Mouse (Mus musculus): ENCODE data around the gene Ammecr1.

Ammecr1 gene

DNA sequence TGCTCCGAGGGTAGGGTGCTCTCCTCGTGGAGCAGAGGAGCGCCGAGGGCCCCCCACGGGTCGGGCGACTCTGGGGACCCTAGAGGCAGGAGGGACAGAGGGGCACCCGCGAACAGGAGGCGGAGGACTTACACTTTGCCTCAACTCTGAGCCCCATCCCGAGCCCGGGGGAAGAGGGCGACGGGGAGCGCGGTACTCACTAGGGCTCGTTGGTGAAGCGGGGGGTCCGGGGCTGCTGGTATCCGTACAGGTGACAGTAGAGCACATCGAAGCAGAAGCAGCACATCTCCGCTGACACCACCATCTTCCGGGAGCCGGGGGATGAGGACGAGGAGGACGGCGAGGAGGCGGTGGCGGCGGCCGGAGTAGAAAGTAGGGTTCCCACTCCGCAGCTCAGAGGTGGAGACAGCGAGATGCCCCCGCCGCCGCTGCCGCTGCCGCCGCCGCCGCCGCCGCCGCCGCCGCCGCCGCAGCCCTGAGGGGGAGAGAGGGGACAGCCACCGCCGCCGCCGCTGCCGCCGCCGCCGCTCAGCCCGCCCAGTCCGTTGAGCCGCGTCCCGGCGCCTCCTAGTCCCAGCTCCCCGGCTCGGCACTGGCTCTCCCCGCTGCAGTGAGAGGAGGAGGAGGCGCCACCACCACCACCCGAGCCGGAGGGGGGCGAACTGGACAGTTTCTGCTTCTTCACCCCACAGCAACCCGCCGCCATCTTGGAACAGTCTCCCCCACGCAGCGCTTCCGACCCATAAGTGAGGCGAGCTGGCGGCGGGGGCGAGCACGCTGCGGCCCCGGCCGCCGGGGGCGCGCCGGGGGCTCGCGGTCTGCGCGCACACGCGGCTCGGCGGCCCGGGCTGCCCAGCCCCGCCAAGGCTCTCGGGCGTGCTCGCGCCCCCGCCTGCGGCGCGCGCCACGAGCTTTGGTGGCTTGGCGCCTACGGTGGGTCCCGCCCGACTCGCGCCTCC is at the start of gene Ammecr1:
Gene Ammecr1 (minus strand): TSS at position 721 of the 959 bp plus-strand sequence.
- in situ Hi-C loops (cut with MboI; ENCODE audit: unreplicated experiment in 2 of 2) = loop anchor here (5.0 to 10.0 kb wide), 2 partner anchors 141 to 144 kb away; no protein-coding TSS in a partner anchor

DNA sequence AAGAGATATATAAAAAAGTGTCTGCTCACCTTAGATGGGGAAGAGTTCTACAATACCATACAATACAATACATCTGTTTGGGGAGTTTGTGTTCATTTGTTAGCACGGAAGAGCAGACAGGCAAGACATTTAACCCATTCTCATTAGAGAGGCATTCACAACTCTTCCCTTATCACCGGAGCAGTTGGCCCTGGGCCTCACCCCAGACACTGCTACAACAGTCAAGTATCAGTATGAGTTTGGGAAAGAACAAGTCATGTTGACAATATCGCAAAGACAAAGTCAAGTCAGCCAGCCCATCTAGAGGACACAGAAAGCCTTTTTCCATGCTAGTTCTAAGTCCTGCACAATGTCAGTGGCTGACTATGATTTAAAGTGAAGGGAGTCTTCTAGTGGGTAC is 47.6 kb upstream of the Ammecr1 start:
- in situ Hi-C loops (cut with MboI; ENCODE audit: unreplicated experiment in 2 of 2) = no loop called here

DNA sequence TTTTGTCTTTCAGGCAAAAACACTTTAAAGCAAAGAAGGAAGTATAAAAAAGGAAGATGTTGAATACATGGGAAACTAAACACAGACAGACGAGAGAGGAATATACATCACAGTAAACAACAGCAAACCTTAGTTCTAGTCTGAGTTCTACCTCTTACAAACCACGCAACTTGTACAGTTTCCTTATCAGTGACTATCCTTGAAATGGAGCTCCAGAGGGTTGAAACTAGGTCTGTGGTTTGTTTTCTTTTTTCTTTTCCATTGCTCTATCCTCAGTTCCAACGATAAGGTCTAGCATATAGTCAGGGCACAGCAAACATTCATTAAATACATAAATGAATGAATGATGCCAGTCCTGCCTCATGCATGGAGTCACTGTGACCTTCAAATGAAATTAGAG is 45.8 kb upstream of the Ammecr1 start:
- in situ Hi-C loops (cut with MboI; ENCODE audit: unreplicated experiment in 2 of 2) = no loop called here

DNA sequence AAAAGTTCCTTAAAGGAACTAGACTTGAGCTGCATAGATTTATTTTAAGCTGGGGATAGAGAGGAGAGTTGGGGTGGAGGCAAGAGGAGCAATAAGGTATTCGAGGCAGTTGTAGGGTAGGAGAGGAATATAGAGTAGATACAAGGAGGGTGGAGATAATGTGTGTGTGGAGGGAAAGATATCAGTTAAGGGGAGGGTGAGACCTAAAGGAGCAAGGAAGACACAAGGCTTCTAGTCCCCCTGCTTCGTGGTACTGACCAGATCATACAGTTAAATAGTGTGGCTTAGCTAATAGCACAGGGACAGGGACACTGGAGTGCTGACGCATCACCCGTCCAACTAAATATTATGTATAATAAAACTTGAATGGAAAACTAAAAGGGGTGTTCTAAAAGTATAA is 45.3 kb upstream of the Ammecr1 start:
- in situ Hi-C loops (cut with MboI; ENCODE audit: unreplicated experiment in 2 of 2) = no loop called here

DNA sequence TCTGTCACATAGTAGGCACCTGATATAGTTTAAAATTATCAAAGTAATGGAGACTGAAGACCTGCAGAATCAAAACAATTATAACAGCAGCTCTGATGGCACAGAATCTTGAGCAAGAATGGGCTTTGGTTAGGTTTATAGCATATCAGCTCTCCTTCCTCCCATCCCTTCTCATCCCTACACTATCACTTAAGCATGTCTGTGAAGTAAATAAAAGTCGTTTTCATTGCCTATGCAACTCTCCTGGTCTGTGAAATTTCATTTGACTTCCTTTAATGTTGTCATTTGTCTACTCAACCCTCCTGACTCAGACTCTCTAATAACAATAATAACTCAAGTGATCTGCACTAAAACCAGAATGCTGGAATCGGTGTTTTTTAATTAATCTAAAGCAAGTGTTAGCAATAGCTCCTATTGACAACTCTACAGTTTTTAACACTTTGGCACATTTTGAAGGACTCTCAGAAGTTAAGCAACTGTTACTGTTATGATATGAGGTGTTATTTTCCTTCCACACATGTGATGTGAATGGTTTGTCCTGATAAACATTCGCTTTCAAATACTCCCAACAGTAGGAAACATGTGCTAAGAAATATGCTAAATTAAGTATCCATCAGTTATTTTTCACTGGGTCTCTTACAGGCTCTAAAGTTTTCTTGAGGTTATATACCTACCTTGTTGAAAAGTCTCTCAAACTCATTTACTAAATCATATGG is 37.8 kb upstream of the Ammecr1 start:
- in situ Hi-C loops (cut with MboI; ENCODE audit: unreplicated experiment in 2 of 2) = no loop called here

DNA sequence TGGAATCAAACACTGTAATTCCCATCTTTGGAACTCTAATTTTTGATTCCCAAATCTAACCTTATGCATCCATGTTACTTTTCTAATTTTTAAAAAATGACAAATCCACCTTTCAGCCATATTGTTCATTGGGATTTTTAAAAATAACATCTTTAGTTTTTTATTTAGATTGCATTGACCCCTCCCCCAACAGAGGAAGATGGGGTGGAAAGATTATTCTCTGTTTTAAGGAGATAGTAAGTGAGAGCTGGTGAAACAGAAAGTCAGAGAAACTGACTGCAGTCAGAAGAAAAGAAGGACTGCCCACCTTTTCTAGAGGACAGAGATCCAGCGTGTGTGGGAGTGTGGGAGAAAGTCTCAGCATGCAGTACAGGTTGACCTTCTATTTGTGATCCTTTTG is 30.7 kb upstream of the Ammecr1 start:
- in situ Hi-C loops (cut with MboI; ENCODE audit: unreplicated experiment in 2 of 2) = no loop called here

DNA sequence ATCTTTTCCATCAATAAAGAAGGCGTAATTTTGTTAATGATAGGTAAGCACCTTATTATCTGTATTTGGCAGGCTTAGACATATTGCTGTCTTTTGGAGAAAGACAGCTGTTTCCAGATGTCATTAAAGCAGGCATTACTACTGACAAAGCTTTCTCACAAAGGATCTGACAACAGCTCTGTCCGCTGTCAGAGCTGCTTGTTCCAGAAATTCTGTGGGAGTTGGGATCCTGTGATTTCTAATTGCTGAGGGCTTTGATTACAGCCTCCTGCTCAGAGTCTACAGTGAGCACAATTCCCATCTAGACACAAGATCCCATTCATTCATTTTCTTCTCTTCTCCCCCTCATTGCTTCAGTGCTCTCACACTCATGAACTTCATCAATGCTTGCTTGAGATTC is 28.0 kb upstream of the Ammecr1 start:
- in situ Hi-C loops (cut with MboI; ENCODE audit: unreplicated experiment in 2 of 2) = no loop called here

DNA sequence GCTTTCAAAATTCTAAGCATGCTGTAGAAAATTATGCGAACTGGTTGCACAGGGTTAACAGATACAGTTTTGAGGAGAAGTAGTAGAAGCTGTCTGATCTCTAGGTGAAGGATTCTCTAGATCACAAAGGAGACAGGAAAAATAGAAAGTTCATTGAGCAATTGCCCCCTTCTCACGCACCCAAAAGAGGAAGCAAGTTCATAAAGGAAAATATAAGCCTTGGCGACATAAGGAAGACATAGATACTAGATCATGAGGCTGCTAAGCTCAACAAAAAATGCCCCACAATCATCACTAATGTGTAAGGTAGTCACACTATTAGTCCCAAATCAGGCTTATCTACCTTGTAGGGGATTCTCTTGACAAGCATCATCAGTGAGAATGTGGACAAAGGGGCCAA is 17.6 kb upstream of the Ammecr1 start:
- in situ Hi-C loops (cut with MboI; ENCODE audit: unreplicated experiment in 2 of 2) = no loop called here

DNA sequence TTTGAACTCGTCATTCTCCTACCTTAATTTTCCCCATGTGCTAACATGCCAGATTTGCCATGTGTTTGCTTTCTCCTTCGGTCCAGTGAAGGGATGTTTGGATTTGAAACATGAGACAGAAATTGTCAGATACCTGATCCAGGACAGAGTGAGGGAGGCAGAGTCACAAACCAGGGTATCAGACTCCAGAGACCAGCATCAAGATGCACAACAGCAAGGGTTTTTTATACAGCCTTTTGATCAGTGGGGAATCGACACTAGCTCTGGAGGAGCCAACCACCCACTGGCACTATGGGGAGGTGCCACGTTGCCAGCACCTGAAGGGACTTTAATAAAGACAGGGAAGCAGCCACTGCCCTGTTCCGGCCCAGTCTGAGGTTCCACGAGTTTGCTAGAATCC is 17.1 kb upstream of the Ammecr1 start:
- in situ Hi-C loops (cut with MboI; ENCODE audit: unreplicated experiment in 2 of 2) = no loop called here

DNA sequence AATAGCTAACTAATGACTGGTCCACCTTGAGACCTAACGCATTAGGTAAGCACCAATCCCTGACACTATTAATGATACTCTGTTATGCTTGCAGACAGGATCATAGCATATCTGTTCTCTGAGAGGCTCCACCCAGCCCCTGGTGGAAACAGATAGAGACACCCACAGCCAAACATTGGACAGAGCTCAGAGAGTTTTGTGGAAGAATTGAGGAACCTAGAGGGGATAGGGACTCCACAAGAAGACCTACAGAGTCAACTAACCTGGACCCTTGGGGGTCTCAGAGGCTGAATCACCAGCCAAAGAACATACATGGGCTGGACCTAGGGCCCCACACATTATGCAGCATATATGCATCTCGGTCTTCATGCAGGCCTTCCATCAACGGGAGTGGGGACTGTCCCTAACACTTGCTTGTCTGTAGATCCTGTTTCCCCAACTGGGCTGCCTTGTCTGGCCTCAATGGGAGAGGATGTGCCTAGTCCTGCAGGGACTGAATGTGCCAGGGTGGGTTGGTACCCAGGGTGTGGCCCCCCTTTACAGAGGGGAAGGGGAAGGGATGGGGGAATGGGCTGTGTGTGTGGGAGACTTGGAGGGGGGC is 15.1 kb upstream of the Ammecr1 start:
- in situ Hi-C loops (cut with MboI; ENCODE audit: unreplicated experiment in 2 of 2) = no loop called here

DNA sequence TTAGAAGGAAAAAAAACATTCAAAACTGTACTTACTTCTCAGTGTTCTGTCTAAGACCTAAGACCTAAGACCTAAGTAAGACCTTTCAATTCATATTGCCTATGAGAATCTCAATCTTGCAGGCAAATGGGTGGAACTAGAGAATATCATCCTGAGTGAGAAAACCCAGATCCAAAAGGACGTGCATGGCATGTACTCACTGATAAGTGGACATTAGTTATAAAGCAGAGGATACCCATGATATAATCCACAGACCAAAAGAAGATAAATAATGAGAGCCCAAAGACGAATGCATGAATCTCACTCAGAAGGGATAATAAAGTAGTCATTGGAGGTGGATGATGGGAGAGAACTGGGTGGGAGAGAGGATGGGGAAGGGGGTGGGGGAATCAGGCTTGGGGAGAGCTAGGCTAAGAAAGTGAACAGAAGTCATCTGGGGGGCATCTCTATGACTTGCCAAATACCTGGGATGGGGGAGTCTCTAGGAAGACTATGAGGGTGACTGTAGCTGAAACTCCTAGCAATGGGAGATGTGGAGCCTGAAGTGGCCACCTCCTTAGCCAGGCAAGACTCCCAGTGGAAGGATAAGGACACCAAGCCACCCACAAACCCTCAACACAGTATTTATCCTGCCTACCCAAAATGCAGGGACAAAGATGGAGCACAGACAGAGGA is 14.5 kb upstream of the Ammecr1 start:
- in situ Hi-C loops (cut with MboI; ENCODE audit: unreplicated experiment in 2 of 2) = no loop called here

DNA sequence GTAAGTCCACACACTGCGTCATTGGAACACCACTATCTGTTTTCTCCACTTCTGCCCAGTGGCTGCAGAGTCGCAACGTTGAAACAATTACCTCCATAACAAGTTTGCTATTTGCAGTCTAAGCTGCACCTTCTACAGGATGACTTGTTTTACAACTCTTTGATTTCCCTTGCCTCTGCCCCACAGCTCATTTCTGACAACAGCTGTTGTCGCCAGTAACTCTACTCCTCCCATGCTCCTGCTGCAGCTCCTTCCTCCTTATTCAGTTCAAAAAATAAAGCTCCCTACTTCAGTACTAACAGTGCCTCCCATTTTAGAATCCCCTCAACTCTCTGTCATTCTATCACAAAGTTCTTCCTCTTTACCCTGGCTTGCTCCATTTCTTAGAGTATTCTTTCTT is 12.7 kb upstream of the Ammecr1 start:
- in situ Hi-C loops (cut with MboI; ENCODE audit: unreplicated experiment in 2 of 2) = no loop called here

DNA sequence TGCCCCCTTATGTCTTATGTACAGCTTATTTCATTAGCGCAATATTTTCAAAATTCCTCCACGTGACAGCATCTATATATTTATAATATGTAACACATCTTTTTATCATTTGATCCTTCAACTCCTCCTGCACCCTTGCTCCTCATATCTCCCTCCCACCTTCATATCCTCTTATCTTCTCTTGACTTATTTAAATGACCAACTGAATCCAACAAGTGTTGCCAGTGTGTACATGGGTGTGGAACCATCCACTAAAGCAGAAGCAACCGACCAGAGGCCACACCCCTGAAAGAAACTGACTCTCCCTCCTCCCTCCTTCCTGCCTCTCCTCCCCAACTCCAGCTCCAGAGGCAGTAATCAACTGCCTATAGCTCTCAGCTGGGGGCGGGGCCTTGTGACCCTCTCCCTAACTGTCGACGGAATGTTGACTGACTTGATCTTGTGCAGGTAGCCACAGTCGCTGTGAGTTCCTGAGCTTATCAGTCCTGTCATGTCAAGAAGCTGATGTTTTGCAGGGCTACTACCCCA is 6.0 kb upstream of the Ammecr1 start:
- in situ Hi-C loops (cut with MboI; ENCODE audit: unreplicated experiment in 2 of 2) = no loop called here

DNA sequence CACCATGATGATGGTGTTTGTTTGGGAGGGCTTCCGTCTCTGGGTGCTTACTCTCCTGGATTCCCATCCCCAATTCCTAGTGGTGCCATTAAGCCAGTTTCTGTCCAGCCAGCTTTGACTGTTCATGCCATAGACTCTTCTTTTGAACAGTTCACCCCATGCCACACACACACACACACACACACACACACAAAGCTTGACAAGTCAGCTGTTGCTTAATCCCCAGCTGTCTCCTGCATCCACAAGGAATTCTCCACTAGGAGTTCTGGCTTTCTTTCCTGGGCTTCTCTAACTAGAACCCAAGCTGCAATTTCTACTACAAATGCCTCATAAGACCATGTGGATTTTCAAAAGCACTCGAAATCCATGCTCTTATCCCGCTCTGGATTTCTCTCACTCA is 5.2 kb upstream of the Ammecr1 start:
- in situ Hi-C loops (cut with MboI; ENCODE audit: unreplicated experiment in 2 of 2) = no loop called here

DNA sequence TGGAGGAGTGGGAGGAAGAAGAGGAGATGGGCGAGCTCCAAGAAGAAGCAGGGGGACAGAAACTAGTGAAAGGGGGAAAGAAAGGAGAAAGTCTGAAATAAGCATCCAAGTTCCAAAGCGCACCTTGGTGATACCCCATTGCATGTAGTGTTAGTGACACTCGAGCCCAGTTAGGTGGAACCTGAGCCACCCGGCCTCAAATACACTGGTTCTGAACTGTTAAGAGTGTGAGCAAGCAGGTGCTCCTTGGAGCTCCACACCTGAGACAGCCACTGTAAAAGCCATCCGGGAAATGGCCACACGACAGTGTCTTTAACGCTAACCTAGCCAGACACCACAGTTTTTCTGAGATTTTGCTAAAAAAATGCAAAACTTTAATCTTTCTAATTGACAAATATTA is 539 bp upstream of the Ammecr1 start:
- in situ Hi-C loops (cut with MboI; ENCODE audit: unreplicated experiment in 2 of 2) = loop anchor here (5.0 to 10.0 kb wide), 2 partner anchors 142 to 145 kb away; no protein-coding TSS in a partner anchor

DNA sequence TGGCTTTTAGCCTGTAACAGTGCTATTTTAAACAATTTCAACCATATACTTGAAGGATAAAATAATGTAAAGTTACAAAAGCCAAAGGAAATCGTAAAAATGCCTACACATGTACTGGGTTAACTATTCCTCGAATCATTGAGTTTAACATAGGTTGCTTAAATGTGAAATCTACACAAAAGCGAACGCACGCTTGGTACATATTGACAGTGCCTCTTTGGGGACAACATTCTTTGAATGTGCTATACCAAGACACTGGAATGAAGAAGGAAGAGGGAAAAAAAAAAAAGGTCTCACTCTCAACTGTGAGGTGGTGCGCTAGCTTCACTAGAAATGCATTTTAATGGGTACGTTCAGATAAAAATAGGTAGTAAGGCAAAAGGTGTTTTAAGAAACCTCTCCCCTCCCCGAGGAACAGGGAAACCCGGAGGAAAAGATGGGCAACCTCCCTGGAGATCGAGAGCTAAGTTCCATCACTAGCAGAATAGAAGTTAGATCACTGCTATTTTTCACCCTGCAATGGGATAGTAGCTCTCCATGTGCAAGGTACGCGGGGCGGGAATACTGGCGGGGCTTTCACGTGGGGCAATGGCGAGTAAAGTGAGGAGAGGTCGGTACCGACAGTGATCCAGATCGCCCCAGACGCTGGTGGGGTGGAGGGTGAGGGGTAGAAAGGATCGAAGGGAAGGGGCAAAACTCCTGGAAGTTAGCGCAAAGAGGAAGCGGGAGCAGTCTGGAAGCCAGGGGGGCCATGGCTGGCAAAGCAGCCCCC is 1.1 kb downstream of the Ammecr1 start:
- in situ Hi-C loops (cut with MboI; ENCODE audit: unreplicated experiment in 2 of 2) = loop anchor here (5.0 to 10.0 kb wide), 2 partner anchors 141 to 143 kb away; no protein-coding TSS in a partner anchor

DNA sequence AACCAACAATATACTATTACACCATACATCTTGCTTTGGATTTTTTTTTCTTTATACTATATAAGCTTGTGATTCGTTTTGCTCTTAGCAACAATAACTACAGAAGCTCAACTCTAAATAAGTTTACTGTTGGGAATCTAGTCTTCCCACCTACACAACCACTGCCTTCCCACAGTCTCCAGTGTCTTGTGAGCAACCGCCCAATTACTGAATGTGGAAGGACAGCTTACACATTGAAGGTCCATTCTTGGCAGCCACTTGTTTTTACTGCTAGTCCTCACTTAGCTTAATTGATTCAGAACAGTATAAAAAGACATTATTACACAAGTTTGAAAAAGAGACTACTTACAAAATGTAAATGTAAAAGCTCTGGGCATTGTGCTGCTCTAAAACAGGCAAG is 6.1 kb downstream of the Ammecr1 start:
- in situ Hi-C loops (cut with MboI; ENCODE audit: unreplicated experiment in 2 of 2) = loop anchor here in 1 of 2 experiments (10.0 kb wide), 1 partner anchor 136 kb away; no protein-coding TSS in a partner anchor

DNA sequence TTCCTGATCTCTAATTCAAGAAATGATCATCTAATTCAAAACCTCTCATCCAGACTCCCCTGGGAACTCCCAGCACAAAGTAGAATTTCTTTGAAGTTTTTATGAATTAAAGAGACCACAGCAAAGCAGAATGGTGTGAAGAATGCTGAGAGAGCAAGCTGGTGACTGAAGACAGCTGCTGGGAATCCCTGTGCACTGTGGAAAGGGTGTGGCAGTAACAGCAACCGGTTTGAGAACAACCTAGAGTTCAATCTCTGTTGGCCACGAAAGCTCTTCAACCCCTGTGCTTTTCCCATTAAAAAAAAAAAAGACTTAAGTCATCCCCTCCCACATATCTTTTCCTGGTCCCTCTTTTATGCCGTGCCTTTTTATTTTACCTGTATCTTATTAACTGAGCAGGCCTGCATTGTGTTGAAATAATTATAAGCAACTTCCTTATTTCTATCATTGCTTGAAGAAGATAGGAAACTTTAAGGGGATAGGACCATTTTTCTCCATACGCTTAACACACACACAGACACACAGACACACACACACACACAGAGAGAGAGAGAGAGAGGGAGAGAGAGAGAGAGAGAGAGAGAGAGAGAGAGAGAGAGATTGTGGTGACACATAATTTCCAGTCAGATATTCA is 6.7 kb downstream of the Ammecr1 start:
- in situ Hi-C loops (cut with MboI; ENCODE audit: unreplicated experiment in 2 of 2) = loop anchor here in 1 of 2 experiments (10.0 kb wide), 1 partner anchor 135 kb away; no protein-coding TSS in a partner anchor

DNA sequence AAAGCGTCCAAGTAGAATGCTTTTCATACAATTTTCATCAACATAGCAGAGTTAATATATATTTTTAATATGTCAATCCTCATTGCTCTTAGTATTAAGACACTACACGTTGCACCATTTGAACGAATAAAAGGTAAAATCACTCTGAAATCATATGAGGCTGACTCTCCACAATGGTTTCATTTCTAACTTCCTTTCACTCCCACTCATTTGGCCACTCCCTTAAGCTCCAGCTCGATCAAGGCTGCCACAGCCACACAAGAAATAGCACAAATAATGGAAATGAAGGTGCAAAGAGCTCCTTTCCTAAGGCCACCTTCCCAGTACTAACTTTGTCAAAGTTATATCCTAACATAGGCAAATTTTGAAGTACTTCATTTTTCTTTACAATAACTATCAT is 38.1 kb downstream of the Ammecr1 start:
- in situ Hi-C loops (cut with MboI; ENCODE audit: unreplicated experiment in 2 of 2) = no loop called here
